Mouse (Mus musculus): ENCODE data around the gene Olfr447. TPM values are rescaled to one million over a fixed set of nuclear protein-coding genes. Genes with fewer than 3 reads are reported as not detected.

The Olfr447 gene
- not detected for polyA plus RNA-seq (2014; fragmentation: Illumina TruSeq; extraction: RNeasy Lipid Tissue Mini Kit (QIAGEN cat#74804); ENCODE audit: low replicate concordance)

DNA sequence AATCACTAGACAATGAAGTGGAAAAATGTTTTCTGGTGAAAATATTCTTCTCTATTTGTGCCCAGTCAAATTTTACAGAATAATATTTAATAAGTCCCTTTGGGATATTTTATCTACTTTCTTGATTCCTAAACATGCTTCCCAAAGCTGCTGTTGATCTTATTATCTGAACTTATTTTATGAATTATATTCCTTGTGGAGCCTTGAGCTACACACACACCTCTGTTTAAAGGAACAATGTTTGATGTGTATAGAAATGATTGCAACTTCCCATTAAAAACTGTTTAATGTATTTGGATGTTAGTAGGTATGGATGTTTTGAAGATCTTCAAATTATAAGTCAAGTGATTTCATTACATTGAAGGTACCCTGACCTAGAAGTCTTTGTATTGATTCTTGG lies at the start of gene Olfr447:
Gene Olfr447 (plus strand): TSS at position 301 of the 400 bp plus-strand sequence.

DNA sequence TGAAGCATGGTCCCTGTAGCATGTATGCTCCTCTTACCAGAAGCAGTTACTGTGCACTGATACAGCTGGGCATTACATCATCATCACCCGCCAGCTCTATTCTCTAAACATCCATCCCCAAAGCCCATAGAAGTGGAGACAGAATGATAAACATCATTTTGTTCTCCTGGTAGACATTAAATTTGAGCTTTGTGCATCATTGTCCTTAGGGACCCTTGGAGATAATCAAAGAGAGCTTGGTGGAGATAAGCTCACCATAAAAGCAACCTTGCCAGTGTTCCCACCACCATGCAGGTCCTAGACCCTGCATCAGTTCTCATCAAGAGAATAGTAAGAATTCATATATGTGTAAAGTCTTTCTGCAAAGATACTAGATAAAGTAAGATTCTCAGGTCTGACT lies 18.5 kb upstream of the Olfr447 start, which contains the start of gene Olfr448:
Gene Olfr448 (plus strand): TSS at position 301 of the 400 bp plus-strand sequence.

DNA sequence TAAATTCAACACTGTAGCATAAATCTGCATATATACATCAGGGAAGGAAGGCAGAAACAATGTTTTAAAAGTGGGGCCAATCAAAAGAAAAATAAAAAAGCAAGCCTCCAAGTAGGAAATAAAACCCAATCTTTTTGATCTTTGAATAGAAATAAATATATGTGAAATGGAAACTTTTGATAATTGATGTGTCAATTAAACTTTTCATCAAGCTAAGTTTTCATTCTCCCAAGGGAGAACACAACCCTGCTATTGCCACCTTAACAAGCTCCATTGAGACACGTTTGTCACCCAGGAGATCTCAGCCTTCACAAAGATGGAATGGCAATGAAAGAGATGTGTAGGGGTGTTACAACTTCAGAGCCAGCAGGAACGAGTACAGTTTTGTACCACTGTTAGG lies 12.4 kb downstream of the Olfr447 start, which contains the start of gene Olfr446:
Gene Olfr446 (plus strand): TSS at position 301 of the 400 bp plus-strand sequence.

DNA sequence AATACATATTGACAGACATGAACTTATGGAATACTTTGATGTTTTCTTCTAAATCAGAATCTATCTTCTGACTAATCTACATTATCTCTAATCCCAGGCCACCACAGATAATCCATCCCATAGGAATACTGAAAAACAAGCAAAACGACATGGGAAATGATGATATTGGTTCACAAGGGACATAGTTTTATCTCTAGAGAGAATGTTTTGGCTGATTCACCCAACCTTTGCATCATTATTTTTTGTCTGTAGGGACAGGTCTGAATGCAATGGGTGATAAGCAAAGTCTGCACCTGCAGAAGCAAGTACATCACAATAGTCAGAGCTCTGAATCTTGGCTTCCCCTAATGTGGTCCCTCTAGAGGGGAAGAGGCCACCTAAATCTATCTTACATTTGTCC lies 40.1 kb downstream of the Olfr447 start, which contains the start of gene Olfr444:
Gene Olfr444 (plus strand): TSS at position 301 of the 400 bp plus-strand sequence.

Other genes starting within 250 kb of the Olfr447 start
- gene Tcaf1, start 198.8 kb upstream of the Olfr447 start, polyA plus RNA-seq (2014; fragmentation: Illumina TruSeq; extraction: RNeasy Lipid Tissue Mini Kit (QIAGEN cat#74804); ENCODE audit: low replicate concordance), result 11.4 TPM
- not detected for gene Olfr453, start 169.5 kb upstream of the Olfr447 start, polyA plus RNA-seq (2014; fragmentation: Illumina TruSeq; extraction: RNeasy Lipid Tissue Mini Kit (QIAGEN cat#74804); ENCODE audit: low replicate concordance)
- gene Olfr38, start 152.5 kb upstream of the Olfr447 start, polyA plus RNA-seq (2014; fragmentation: Illumina TruSeq; extraction: RNeasy Lipid Tissue Mini Kit (QIAGEN cat#74804); ENCODE audit: low replicate concordance), result not detected
- gene Olfr452, start 123.8 kb upstream of the Olfr447 start, polyA plus RNA-seq (2014; fragmentation: Illumina TruSeq; extraction: RNeasy Lipid Tissue Mini Kit (QIAGEN cat#74804); ENCODE audit: low replicate concordance), result not detected
- not detected for gene Olfr450, start 96.9 kb upstream of the Olfr447 start, polyA plus RNA-seq (2014; fragmentation: Illumina TruSeq; extraction: RNeasy Lipid Tissue Mini Kit (QIAGEN cat#74804); ENCODE audit: low replicate concordance)
- gene Olfr449, start 74.5 kb upstream of the Olfr447 start, polyA plus RNA-seq (2014; fragmentation: Illumina TruSeq; extraction: RNeasy Lipid Tissue Mini Kit (QIAGEN cat#74804); ENCODE audit: low replicate concordance), result not detected
- not detected for gene Olfr448, start 18.4 kb upstream of the Olfr447 start, polyA plus RNA-seq (2014; fragmentation: Illumina TruSeq; extraction: RNeasy Lipid Tissue Mini Kit (QIAGEN cat#74804); ENCODE audit: low replicate concordance)
- gene Olfr446, start 12.5 kb downstream of the Olfr447 start, polyA plus RNA-seq (2014; fragmentation: Illumina TruSeq; extraction: RNeasy Lipid Tissue Mini Kit (QIAGEN cat#74804); ENCODE audit: low replicate concordance), result not detected
- gene Olfr444, start 40.2 kb downstream of the Olfr447 start, polyA plus RNA-seq (2014; fragmentation: Illumina TruSeq; extraction: RNeasy Lipid Tissue Mini Kit (QIAGEN cat#74804); ENCODE audit: low replicate concordance), result not detected
- not detected for gene Olfr441, start 197.5 kb downstream of the Olfr447 start, polyA plus RNA-seq (2014; fragmentation: Illumina TruSeq; extraction: RNeasy Lipid Tissue Mini Kit (QIAGEN cat#74804); ENCODE audit: low replicate concordance)
- not detected for gene Olfr237-ps1, start 237.7 kb downstream of the Olfr447 start, polyA plus RNA-seq (2014; fragmentation: Illumina TruSeq; extraction: RNeasy Lipid Tissue Mini Kit (QIAGEN cat#74804); ENCODE audit: low replicate concordance)